In the genomic region with DNA sequence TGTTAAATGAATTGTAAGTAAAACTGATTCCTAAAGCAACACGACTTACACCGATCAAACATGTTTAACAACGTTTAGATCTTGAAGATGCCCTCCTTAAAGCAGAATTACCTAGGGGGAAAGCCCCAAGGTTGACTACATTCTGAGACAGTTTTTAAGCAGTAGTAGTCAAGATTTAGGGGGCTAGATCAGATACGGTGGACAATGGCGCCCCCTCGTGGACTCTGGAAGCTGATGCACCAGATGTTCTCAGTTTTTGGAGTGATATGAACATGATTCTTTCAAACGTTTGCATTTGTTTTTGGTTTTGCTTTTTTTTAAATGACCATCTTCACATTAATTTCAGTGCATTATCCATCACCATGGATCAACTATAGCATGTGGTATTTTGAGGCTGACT, we compare ENCODE assay signal across 9 mouse cellular contexts. TPM values are rescaled to one million over a fixed set of nuclear protein-coding genes. Genes with fewer than 3 reads are reported as not detected.
A peak's percentile ranks its signal among the peaks of the same experiment; 100 is the strongest.
DNase-seq lines count a peak whose midpoint lies in the region; ATAC-seq and TF ChIP-seq lines count a peak whose summit lies in the region.
"Had no signal": no experiment of that assay in that cellular context is flagged by ENCODE, and none has a peak within 500 bp of the region (broad histone marks: within the 10 kb centered on the region; RNA-seq: fewer than 3 reads in every experiment).

No protein-coding gene starts in this region.

- peak; percentile 82 to 84 for DNase-seq in B cell, adult 2 months
- DNase-seq in Muller cell, postnatal 12 days (ENCODE audit: inconsistent ontology term): peak; percentile 57
- DNase-seq in cerebellum, adult 18-20 months: peak; percentile 50 to 80
- peak; percentile 59 to 69 for DNase-seq in frontal cortex, postnatal 25 days (ENCODE audit: low spot score in 2 of 2)
- peak; percentile 84 to 85 for DNase-seq in kidney, postnatal 4 days
- DNase-seq in lung, postnatal 0 days (ENCODE audit: low spot score): peak; percentile 81
- peak; percentile 63 for DNase-seq in right cerebral cortex, adult 18-20 months
- peak; percentile 44 to 61 for DNase-seq in urinary bladder, adult 18-20 months (ENCODE audit: low spot score in 2 of 2)

- no peak overlapping the region for H3K4me2 ChIP-seq in lung, postnatal 0 days (replicated peaks; ENCODE audit: low read depth, low read length)
- H3K4me2 ChIP-seq: hindbrain, embryonic 15.5 days had no signal

- H3K4me1 ChIP-seq in lung, postnatal 0 days (ENCODE audit: insufficient read depth, low read depth, low read length): no peaks in the 10 kb centered on the region
- H3K4me1 ChIP-seq: hindbrain, embryonic 15.5 days had no signal

- TF ChIP-seq EP300 in lung, postnatal 0 days (IDR thresholded peaks at IDR 0.05): no peak

- 9% methylated on average over 7 of the region's 7 CpGs for WGBS in lung, postnatal 0 days

- H3K4me3 ChIP-seq in lung, postnatal 0 days (ENCODE audit: low read depth, low read length): no peak overlapping the region
- H3K4me3 ChIP-seq: hindbrain, embryonic 15.5 days had no signal

- peak; percentile 90 for TF ChIP-seq CTCF in lung, postnatal 0 days (IDR thresholded peaks at IDR 0.05)

- no peaks in the 10 kb centered on the region for H3K27me3 ChIP-seq in lung, postnatal 0 days (replicated peaks; ENCODE audit: insufficient read depth, low read length)

- H3K36me3 ChIP-seq in lung, postnatal 0 days (ENCODE audit: insufficient read depth, low read length): no peaks in the 10 kb centered on the region
- H3K36me3 ChIP-seq: hindbrain, embryonic 15.5 days had no signal

- H3K9ac ChIP-seq in lung, postnatal 0 days (replicated peaks; ENCODE audit: low read depth): no peak overlapping the region
- H3K9ac ChIP-seq: hindbrain, embryonic 15.5 days had no signal

- ATAC-seq in lung, postnatal 0 days: no peak

- no peak overlapping the region for H3K27ac ChIP-seq in lung, postnatal 0 days (ENCODE audit: low read length)
- H3K27ac ChIP-seq: hindbrain, embryonic 15.5 days had no signal

- H3K9me3 ChIP-seq in lung, postnatal 0 days (ENCODE audit: low read length): no peaks in the 10 kb centered on the region
- H3K9me3 ChIP-seq: hindbrain, embryonic 15.5 days had no signal

RNA-seq across cellular contexts. Expression of a gene that starts 24.8 kb away (rescaled TPM):
- polyA plus RNA-seq in lung, postnatal 0 days (2015; fragmentation: Nextera tagmentation; extraction: Ambion mirVana): 8.4 and 9.2 TPM in 2 replicates

RNA-seq across cellular contexts. Expression of a gene that starts 51.8 kb away (rescaled TPM):
- 15.3 and 19.4 TPM in 2 replicates for polyA plus RNA-seq in lung, postnatal 0 days (2015; fragmentation: Nextera tagmentation; extraction: Ambion mirVana)

RNA-seq across cellular contexts. Expression of a gene that starts 58.0 kb away (rescaled TPM):
- 83.6 and 122 TPM in 2 replicates for polyA plus RNA-seq in lung, postnatal 0 days (2015; fragmentation: Nextera tagmentation; extraction: Ambion mirVana)
